Mouse (Mus musculus) bone marrow macrophage, adult 2 months (primary cell): Measurements from ENCODE around the gene Heca. TPM values are rescaled to one million over a fixed set of nuclear protein-coding genes. Genes with fewer than 3 reads are reported as not detected.
"Not testable (repeated sequence)": the region's sequence is repeated elsewhere in the genome, so short reads cannot be mapped to it uniquely, and the experiment has no call there.

Experiments
- H3K27ac ChIP-seq: 2 replicates; pipeline ENCODE4 v1.5.1; 2012; ENCODE audit warnings: low read depth, low read length; ENCODE audit not compliant: insufficient read depth
- H3K4me1 ChIP-seq: 2 replicates; pipeline ENCODE4 v1.6.1; 2012; ENCODE audit warnings: low read length; ENCODE audit not compliant: control insufficient read depth, insufficient read depth
- H3K4me3 ChIP-seq: 2 replicates; pipeline ENCODE4 v1.5.1; 2012; ENCODE audit warnings: mild to moderate bottlenecking, low read length, moderate library complexity; ENCODE audit not compliant: insufficient read depth
- CTCF ChIP-seq: IDR thresholded peaks from 2 replicates; pipeline ENCODE4 v1.5.1; 2012; ENCODE audit warnings: low read depth, mild to moderate bottlenecking, low read length, moderate library complexity
- POLR2A ChIP-seq: IDR thresholded peaks from 2 replicates; pipeline ENCODE4 v1.6.1; 2012; ENCODE audit warnings: mild to moderate bottlenecking, low read depth, low read length, borderline replicate concordance
- polyA plus RNA-seq: library from polyadenylated mRNA; stranded (reverse); fragments of >200 nt; gene quantifications from 2 replicates; pipeline ENCODE4 v1.2.4, GENCODE M21; 2012; ENCODE audit not compliant: missing spikeins, insufficient read depth, insufficient read length

Gene Heca
- polyA plus RNA-seq, 1 experiment = 31.7 TPM

DNA sequence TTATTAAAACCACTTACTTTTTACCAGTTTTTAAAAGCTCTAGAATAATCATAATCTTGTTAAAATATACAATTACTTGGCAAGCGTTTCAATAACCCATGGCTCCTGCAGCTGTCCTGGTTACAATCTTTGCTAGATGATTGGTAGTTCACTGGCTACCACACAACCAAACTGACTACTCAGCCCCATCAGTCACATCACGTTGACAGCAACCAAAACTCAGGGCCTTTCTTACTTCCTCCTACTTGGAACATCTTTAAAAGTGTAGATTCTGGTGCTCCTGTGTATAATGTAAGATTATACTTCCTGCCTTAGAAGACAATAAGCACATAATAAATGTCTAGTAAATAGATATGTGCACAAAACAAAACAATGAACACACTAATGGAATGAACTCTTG lies 14.2 kb downstream of the Heca start:
- TF ChIP-seq CTCF (no peak), POLR2A (no peak)

DNA sequence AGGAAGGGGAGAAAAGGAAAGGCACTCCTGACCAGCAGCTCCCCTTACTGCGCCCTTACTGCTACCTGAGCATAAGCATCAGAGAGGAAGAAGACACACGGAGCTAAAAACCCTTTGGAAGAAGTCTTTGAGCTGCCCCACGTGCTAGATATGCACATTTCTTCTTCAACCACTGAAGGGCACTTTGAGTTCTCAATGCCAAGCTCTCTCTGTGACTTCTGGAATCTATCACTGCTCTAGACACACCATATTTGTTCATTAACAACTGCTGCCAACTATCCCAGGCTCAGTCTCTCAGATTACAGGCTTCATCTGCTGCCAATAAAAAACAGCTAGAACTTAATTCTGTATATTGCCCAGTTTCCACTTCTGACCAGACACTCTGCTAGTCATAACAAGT lies 15.7 kb downstream of the Heca start:
- Histone ChIP-seq H3K4me1 (peaks cover 15% of the 10 kb centered on the region), H3K27ac (no peak overlapping the region), H3K4me3 (no peak overlapping the region)
- TF ChIP-seq POLR2A (no peak), CTCF (no peak)

More for the DNA sequence above, 14.2 kb downstream of the Heca start:
- no peak overlapping the region for H3K4me3 ChIP-seq
- H3K4me1 ChIP-seq = peaks cover 15% of the 10 kb centered on the region
- no peak overlapping the region for H3K27ac ChIP-seq

DNA sequence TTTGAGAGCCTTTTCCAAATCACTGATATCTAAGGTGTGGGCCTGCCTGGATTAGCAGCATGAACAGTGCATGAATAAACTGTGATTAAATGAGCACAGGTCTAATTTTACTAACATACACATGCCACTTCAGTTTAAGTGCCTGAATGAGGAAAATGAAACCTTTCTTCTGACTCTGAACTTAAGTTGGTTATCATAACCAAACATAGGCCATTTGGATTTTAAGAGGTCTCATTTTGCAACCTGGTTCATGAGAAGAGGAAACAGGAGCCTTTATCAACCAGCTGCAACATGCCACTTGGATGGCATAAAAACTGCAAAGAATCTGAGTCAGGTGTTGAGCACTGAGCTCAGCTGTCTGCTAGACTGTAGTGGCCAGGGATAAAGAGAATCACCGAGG lies 16.7 kb downstream of the Heca start:
- H3K4me1 ChIP-seq = peaks cover 15% of the 10 kb centered on the region
- H3K4me3 ChIP-seq = no peak overlapping the region
- TF ChIP-seq CTCF (no peak), POLR2A (no peak)
- H3K27ac ChIP-seq = no peak overlapping the region

GRCm38 (mm10) chr10:17930445-17931083 lies 17.3 kb downstream of the Heca start:
- H3K27ac ChIP-seq = no peak overlapping the region
- no peak overlapping the region for H3K4me3 ChIP-seq
- H3K4me1 ChIP-seq = peaks cover 16% of the 10 kb centered on the region
- TF ChIP-seq CTCF = no peak
- TF ChIP-seq POLR2A = no peak

GRCm38 (mm10) chr10:17925200-17925599 lies 22.7 kb downstream of the Heca start:
- peaks cover 13% of the 10 kb centered on the region for H3K4me1 ChIP-seq
- H3K4me3 ChIP-seq = no peak overlapping the region
- no peak for TF ChIP-seq CTCF
- no peak for TF ChIP-seq POLR2A
- no peak overlapping the region for H3K27ac ChIP-seq

DNA sequence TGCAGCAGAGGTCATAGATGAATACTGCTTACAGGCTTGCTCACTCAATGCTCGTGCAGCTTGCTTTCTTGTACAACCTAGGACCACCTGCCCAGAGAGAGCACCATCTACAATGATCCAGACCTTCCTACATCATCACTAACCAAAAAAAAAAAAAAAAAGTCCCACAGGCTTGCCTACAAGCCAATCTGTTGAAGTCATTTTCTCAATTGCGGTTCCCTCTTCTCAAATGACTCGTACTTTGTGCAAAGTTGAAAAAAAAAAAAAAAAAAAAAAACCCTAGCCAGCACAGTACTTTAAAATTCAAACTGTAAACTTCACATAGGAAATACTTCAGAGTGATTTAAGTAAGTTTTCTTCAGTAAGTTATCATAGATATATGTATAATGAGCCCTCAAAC lies 23.7 kb downstream of the Heca start:
- Histone ChIP-seq H3K4me3 (no peak overlapping the region), H3K27ac (no peak overlapping the region), H3K4me1 (peaks cover 15% of the 10 kb centered on the region)
- TF ChIP-seq POLR2A = no peak
- TF ChIP-seq CTCF = no peak

GRCm38 (mm10) chr10:17921381-17921780 lies 26.5 kb downstream of the Heca start:
- no peak for TF ChIP-seq POLR2A
- no peak for TF ChIP-seq CTCF
- Histone ChIP-seq H3K4me3 (no peak overlapping the region), H3K27ac (no peak overlapping the region), H3K4me1 (peaks cover 19% of the 10 kb centered on the region)

GRCm38 (mm10) chr10:17919971-17920370 lies 27.9 kb downstream of the Heca start:
- H3K4me3 ChIP-seq = no peak overlapping the region
- H3K27ac ChIP-seq = no peak overlapping the region
- no peak for TF ChIP-seq CTCF
- no peak for TF ChIP-seq POLR2A
- H3K4me1 ChIP-seq = peaks cover 16% of the 10 kb centered on the region

GRCm38 (mm10) chr10:17919032-17919431 lies 28.8 kb downstream of the Heca start:
- TF ChIP-seq CTCF = no peak
- no peak for TF ChIP-seq POLR2A
- H3K4me3 ChIP-seq = no peak overlapping the region
- H3K27ac ChIP-seq = no peak overlapping the region
- H3K4me1 ChIP-seq = peaks cover 12% of the 10 kb centered on the region

DNA sequence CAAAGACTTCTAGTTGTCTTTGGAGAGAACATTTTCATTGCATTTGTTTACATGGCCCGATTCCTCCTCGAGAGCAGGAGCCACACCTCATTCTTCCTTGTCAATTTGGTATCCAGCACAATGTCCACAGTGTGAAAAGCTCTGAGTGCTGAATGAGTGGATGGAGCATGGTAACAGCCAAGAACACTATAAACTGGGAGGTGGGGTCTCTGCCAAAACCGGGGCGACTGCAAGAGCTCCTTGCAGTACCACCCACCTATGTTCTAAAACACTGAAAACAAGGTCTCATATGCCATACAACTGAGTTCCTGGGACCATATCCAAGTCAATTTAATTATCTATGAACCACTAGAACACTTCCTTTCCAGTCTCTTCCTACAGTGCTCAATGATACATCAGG lies 39.1 kb downstream of the Heca start:
- Histone ChIP-seq H3K4me1 (no peaks in the 10 kb centered on the region), H3K4me3 (no peak overlapping the region), H3K27ac (no peak overlapping the region)
- TF ChIP-seq POLR2A (no peak), CTCF (no peak)

DNA sequence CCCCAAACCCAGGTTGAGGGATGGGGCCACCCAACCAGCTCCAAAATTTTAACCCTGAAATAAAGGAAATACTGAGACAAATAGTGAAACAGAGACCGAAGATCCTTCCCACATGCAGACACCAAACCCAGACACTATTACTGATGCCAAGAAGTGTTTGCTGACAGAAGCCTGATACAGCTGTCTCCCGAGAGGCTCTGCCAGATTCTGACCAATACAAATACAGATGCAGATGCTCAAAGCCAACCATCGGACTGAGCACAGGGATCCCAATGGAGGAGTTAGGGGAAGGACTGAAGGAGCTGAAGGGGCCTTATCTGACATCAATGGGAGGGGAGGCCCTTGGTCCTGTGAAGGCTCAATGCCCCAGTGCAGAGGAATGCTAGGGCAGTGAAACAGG lies 41.5 kb downstream of the Heca start:
- H3K4me3 ChIP-seq, H3K27ac ChIP-seq, H3K4me1 ChIP-seq: not testable (repeated sequence)
